Mouse (Mus musculus) lung, postnatal 4 days (tissue): ENCODE data around the gene Abca9.

Experiments
- DNase-seq, 2 experiments: peaks; one replicate each; pipeline ENCODE4 v3.0.0; 2021

Gene Abca9

DNA sequence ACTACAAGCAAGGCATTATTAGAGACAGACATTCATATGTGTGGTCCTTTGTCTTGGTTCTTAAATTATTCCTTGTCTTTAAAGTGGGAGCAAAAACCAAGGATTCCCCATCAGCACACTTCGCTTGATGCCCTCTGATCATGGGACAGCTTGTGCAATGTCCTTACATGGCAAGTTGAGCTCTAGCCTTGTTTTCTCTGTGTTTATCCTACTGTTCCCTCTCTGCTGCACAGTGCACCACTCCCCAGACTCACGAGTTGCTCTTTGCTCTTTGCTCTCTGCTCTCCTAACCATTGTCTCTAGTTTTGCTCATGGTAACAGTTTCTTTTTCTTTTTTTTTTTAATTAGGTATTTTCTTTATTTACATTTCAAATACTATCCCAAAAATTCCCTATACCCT is 107.9 kb downstream of the Abca9 start:
- no peak for DNase-seq

DNA sequence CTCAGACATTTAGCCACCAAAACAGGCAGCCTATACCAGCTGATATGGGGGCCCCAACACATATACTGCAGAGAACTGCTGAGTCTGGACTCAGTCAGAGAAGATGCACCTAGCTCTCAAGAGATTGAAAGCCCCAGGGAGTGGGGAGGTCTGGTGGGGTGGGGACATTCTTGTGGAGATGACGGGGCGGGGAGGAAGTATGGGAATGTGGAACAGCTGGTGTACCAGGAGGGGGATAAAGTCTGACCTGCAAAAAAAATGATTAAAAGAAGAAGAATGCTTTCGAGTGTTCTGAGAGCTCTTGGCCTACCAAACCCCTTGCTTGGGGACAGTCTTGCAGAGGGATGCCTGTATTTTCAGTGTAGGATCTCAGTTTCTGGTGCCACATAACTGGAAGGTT is 114.3 kb downstream of the Abca9 start:
- no peak for DNase-seq
